Mouse (Mus musculus) 3T3-L1 (cell line): ENCODE results near the gene Samhd1.

Experiments used
- DNase-seq: peaks from one replicate; pipeline ENCODE4 v3.0.0-alpha.2; 2015; ENCODE audit warnings: low read depth, low spot score

Samhd1 gene

DNA sequence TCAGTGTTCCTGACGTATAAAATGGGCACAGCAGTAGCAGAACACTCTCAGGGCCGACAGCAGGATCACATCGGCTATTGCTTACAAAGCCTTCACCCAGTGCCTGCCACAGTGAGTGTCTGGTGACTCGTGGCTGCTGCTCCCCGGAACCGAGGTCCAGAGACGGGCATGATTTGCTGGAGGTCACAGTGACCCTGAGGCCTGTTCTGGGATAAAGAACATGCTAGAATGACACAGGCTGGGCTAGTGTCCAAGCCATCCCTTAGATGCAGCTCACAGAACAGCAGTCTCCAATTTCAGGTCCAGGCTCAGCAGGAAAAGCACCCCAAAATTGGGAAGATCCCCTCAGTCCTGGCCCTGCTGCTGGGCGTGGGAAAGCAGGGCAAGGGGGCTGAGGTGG is 80.8 kb downstream of the Samhd1 start:
- DNase-seq, result peak; percentile 68

DNA sequence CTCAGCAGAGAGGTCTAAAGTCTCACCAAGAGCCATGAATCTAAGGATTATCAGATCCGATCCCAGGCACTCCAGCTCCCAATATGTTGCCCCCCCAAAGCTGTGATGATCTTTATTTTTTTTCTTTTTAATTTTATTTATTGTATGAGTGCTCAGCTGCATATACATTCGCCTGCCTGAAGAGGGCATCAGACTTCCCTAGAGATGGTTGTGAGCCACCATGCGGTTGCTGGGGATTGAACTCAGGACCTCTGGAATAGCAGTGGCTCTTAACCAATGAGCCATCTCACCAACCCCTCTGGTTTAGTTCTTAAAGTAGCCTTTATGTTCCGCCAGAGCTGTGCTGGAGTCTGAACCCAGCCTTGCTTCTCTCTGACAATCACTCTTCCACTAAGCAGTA is 81.3 kb downstream of the Samhd1 start:
- DNase-seq, result peak; percentile 40

- DNase-seq, result no peak
These were observed 81.9 kb downstream of the Samhd1 start for GRCm38 (mm10) chr2:157053124-157053523.

GRCm38 (mm10) chr2:157052448-157052847 is 82.6 kb downstream of the Samhd1 start:
- DNase-seq, result no peak

DNA sequence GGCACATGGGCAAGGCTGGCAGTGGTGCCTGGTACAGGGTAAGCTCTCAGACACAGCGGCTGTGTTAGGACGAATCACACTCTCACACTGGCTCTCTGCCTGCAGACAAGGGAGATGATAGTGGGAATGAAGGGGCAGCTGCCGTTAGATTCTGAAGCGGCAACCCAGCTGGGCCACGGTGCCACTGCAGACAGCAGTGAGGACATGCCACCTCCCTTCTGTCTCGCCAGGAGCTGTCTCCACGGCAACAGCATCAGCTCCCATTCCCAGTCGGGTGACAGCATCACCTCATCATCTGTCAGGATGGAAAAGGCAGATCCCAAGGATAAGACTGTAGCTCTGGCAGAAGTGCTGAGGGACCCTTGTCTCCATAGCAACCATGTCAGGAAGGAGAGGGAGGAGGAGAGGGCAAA is 85.2 kb downstream of the Samhd1 start:
- no peak for DNase-seq

DNA sequence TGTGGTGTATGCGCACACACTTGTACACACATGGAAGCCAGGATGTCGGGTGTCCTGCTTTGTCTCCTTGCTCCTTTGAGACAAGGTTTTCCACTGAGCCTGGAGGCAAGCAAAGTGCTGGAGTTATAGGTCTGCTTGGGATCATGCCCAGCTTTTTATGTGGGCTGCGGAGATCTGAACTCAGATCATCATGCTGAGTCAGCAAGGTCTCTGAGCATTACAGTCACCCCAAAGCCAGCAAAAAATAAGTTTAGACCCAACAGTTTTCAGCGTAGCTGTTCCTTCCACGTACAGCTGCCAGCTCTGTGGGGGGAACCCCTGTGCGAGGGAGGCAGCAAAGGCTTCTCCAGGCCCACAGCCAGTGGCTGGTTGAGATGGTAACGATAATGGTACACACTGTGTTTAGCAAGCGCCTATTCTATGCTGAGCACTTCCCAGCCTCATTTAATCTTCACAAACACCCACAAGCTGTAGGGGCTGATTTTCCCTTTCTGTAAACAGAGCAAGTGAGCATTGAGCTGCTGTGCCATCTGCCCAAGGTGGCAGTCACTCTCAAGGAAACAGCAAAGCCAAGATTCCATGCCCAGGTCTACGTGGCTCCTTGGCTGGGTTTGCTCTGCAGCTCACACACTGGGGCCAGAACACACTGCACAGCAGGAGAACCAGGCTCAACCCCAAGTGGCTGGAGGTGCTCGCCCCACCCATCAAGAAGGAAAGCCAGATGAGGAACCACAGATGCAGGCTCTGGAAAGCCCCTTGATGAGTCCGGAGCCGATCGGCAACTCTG is 86.5 kb downstream of the Samhd1 start:
- no peak for DNase-seq
